Mouse (Mus musculus): ENCODE results near the gene Wdr54.

Gene Wdr54

DNA sequence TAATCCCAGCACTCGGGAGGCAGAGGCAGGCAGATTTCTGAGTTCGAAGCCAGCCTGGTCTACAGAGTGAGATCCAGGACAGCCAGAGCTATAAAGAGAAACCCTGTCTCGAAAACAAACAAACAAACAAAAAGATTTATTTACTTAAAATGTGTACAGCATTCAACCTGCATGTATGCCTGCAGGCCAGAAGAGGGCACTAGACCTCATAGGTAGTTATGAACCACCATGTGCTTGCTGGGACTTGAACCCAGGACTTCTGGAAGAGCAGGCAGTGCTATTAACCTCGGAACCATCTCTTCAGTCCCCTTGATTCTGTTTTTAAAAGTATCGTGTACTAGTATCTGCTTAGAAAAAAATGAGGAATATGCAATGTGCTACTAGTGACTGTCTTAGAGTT is 28.8 kb downstream of the Wdr54 start:
- DNase-seq (ENCODE audit: low spot score): no peak

DNA sequence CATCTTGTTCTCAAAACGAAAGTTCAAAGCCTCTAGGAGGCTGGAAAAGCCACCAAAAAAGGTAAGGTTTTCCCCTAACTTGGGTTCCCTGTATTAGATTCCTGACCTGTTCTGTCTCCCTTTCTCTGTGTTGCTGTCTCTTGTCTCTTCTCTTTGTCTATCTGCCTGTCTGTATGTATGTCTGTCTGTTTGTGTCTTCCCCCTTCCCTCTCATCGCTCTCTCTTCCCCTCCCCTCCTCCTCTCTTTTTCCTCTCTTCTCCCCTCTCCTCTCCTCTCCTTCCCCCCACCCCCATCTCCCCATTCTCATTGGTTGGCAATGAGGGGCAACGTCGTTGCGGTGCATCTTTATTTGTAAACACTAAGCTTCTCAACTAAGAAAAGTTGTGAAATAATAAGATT is 30.9 kb downstream of the Wdr54 start, which contains the start of gene Ino80b:
TSS of gene Ino80b (minus strand) at position 101 of the 400 bp plus-strand sequence.
- no peak for DNase-seq (ENCODE audit: low spot score)

DNA sequence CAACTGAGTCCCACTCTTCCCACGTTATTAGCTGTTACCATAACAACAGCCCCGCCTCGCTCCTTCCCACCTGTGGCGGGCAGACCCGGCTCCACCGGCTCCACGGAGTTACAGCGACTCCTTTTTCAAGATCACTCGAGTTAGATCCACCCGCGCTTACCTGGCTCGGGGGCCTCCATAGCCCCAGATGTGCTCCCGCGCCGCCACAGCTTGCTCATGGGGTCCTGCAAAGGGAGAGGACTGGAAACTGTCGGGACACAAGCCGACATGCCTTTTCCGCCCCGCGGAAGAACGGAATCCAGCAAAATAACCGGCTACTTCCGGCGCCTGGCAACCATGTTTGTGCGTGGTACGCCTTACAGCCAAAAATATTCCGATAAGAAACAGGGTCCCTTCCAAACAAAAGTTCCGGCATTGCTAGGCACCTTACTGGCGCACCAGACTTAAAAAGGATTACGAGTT is 31.3 kb downstream of the Wdr54 start:
- peak; percentile 87 for DNase-seq (ENCODE audit: low spot score)

DNA sequence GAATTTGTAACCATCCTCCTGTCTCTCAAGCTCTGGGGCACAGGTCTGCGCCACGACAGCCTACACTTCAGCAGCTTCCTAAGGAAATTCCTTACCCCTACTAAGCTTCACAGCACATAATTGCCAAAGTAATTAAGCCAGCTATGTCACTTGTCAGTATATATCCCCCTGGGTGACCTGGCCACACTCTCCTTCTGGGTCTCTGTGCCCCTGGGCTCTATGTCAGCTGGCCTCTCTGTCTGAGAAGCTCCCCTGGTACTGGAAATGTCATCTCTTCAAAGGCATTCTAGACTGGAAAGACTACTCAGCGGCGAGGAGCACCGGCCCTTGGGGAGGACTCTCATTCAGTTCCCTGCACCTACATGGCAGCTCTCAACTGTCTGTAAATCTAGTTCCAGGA is 33.2 kb downstream of the Wdr54 start:
- no peak for DNase-seq (ENCODE audit: low spot score)

DNA sequence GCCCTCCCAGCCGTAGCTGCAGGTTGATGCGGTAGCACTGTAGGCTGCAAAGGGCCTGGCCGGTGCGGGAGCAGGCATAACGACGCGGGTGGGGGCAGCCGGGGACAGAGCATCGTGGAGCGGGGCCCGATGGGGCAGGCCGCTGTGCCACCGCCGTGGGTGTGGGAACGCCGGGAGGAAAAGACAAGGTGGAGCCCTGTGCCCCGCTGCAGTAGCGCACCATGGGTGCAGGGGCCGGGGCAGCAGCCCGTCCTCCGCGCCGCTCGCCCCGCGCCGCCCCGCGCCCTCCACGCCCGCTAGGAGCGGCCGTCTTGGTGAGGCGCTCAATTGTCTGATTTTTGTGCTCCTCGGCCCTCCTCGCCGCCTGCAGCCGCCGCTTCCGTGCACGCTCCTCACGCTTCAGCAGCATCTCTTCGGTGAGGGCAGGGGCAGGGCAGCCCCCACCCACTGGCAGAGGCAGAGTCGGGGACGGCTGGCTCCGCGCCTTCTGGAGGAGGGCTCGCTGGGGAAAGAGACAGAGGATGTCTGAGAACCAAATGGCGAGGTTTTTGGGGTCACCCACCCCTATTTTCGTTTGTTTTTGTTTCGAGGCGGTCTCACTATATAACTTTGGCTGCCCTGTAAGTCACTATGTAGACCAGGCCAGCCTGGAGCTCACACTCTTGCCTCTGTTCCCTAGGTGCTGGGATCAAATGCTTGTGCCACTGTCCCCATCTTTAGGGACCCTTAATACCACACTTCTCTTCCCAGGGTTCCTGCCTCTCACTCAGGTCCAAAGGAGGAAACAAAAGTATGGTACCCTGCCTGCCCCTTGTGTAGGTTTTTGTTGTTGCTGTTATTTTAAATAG is 34.1 kb downstream of the Wdr54 start:
- DNase-seq (ENCODE audit: low spot score): peak; percentile 72

DNA sequence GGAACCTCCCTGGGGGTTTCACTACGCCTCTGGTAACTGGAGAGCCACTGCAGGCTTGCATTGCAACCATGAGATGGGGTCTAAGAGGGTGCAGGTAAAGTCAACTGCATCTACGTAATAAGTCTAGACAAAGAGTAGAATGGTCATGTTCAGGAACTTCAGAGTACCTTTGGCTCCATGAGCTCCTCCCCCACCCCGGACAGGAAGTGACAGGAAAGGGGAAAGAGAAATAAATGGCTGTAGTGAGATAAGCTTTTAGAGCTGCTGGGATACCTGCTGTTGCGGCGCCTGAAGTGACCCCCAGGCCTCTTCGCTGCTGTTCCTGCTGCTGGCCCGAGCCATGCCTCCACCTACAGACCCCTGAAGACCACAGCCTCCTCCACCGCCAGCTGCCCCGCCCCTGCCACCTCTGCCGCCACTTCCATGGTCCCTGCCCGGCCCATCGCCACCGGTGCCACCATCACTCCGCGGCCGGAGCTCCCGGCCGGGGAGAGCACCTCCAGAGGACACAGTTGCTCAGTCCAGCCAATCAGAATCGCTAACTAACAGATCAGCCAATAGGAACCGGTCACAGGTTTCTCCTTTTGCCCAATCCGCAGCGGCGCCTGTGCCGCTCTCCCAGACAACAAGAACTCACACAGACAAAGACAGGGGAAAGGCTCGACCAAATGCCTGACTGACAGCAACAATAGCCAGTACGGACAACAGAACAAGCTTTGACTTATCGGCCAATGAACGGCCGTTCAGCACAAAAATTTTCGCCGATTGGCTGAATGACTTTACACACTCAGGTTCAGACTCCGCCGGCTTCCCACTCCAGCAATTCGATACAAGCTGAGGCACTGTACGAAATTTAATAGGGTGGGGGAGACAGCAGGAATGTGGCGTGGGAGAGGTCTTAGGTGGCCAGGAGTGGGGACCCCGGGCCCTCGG is 35.0 kb downstream of the Wdr54 start, which contains the start of gene Wbp1:
TSS of gene Wbp1 (minus strand) at position 630 of the 933 bp plus-strand sequence.
- DNase-seq (ENCODE audit: low spot score): peak; percentile 87

DNA sequence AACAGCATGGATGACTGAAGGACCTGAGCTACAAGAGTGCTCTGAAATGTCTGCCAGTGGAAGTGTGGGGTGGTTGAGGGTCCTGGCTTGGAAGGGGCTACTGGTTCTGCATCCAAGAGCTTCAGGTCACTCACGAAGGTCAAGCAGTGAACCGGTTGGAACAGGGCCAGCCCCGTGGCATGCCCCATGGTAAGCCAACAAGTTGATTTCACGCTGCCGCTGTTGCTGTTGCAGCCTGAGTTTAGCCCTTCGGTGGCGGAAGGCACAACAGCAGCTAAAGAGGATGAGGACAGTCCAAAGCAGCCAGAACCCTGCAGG is 36.5 kb downstream of the Wdr54 start:
- DNase-seq (ENCODE audit: low spot score): no peak

DNA sequence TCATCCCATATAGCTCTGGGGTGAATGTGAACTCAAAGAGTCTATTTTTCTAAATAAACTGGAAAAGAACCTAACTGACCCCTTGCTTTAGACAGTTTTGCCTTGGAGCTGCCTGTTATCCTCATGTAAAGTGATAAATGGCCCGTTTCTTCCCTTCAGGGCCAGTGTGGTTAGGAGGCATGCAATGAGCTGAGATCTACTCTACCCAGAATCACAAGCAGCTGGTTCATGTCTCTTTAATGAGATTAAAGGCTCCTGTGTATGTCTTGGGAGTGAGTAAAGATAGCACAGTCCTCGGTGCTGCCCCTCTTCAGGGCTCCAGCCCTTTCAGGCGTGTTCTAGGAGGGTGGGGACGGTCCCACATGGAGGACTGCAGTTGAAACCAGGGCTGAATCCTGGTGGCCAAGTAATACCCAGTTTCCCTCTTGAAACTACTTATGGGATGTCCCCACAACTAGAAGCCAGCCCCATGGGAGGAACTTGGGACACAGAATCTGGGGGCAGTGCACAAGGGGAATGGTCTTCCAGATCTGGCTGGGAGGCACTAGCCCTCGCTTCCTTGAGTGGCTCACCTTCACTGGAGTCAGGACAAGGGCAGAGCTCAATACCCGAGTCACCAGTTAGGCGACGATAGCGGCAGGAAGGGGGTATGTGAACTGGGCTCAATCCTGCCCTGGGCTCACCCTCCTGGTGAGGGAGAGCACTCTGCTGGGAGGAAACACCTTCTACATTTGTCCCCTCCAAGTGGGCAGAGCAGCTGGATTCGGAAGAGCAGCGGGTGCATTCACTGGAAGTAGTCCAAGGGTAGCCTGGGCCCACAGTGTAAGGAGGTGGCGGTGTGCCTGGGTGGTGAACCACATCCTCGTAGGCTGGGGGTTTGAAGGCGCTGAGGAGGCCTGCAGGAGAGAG is 37.1 kb downstream of the Wdr54 start:
- DNase-seq (ENCODE audit: low spot score): no peak

DNA sequence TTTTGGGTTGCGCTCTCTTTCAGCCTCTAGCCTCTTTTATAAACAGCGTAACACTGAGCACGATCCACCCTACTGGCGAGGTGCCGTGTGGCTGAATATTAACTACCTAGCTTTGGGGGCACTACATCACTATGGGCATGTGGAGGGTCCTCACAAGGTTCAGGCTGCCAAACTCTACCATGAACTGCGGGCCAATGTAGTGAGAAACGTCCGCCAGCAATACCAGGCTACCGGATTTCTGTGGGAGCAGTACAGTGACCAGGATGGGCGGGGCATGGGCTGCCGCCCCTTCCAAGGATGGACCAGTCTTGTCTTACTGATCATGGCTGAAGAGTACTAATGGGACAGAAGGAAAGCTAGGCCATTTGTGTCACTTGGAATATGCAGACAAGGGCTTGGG is 37.8 kb downstream of the Wdr54 start:
- no peak for DNase-seq (ENCODE audit: low spot score)

DNA sequence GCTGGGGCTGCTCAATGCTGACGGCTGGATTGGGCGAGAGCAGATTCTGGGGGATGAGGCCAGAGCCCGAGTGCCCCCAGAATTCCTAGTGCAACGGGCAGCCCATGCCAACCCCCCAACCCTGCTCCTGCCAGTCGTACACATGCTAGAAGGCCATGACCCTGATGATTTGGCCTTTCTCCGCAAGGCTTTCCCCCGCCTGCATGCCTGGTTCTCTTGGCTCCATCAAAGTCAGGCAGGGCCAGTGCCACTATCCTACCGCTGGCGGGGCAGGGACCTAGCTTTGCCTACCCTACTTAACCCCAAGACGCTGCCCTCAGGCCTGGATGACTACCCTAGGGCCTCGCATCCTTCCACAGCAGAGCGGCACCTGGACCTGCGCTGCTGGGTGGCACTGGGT is 38.6 kb downstream of the Wdr54 start:
- no peak for DNase-seq (ENCODE audit: low spot score)

DNA sequence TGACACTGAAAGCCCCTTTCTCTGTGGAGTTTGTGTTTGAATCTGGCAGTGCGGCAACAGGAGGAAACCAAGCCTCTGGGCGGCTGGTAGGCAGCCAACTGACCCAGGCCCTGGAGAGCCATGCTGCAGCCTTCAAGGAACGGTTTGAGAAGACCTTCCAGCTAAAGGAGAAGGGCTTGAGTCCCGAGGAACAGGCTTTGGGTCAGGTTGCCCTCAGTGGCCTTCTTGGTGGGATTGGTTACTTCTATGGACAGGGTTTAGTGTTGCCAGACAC is 39.1 kb downstream of the Wdr54 start:
- DNase-seq (ENCODE audit: low spot score): no peak

DNA sequence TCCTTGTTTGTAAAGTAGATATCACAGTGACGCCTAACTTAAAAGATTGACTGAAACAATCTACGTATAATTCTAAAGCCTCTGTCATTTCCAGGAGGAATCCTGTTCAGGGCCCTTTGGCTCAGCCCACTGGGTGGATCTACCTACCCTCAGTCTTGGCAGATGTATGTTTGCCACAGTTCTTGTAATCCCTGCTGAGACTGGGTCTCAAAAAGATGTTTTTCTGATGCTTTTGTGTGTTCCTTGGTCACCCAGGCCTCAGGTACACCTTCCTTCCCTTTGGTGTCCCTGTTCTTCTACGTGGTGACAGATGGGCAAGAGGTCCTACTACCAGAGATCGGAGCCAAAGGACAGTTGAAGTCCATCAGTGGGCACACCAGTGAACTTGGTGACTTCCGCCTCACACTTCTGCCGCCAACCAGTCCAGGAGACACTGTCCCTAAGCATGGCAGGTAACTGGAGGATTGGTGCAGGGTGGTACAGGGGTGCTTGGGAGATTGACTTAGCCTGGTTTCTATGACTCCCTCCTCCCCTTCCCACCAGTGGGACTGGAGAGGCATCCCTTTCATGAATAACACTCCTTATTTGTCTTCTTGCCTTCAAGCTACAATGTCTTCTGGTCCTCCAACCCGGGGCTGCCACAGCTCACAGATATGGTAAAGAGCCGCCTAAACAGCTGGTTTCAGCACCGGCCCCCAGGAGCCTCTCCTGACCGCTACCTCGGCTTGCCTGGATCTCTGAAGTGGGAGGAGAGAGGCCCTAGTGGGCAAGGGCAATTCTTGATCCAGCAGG is 39.6 kb downstream of the Wdr54 start:
- no peak for DNase-seq (ENCODE audit: low spot score)

DNA sequence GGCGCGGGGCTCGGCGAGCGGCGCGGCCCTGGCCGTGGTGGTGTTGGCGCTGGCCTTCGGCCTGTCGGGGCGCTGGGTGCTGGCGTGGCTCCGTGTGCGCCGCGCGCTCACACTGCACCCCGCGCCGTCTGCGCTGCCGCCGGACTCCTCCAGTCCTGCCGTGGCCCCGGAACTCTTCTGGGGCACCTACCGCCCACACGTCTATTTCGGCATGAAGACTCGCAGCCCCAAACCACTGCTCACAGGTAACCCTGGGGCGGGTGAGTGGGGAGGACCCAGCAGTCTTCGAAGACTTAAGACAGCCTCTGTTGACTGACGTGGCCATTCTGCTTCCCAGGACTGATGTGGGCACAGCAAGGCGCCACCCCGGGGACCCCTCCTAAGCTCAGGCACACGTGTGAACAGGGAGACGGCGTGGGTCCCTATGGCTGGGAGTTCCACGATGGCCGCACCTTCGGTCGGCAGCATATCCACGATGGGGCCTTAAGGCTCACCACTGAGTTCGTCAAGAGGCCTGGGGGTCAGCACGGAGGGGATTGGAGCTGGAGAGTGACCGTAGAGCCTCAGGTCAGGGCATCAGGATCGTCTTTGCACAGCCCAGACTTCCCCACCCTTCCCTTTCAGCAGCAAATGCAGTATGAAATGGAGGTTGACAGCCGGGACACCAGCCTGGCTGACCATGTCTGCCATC is 40.4 kb downstream of the Wdr54 start:
- DNase-seq (ENCODE audit: low spot score): no peak

DNA sequence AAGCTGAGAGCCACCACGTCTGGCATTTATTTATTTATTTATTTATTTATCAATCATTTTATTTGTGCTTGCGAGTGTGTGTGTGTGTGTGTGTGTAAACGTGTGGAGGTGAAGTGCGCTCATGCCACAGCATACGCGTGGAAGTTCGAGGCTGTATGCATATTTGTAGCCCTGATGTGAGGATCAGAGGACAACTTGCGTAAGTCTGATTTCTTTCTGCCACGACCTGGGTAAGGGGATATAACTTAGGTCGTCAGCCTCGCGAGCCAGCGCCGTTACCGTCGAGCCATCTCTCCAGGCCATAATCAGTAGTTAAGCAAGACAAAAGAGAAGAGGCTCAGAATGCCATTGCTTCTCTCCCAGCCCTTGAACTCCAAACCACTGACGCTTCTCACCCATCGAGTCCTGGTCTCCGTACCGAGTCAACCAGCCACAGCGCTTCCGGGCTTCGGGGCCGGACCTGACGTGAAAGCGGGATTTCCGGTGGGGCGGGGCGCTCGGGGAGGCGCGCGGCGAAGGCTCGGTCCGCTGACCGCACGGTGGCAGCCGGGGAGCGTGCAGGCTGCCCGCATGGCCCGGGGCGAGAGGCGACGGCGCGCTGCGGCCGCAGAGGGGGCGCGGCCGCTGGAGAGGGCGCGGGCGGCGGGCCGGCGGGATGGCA is 41.1 kb downstream of the Wdr54 start, which contains the start of gene Mogs:
TSS of gene Mogs (plus strand) at position 486 of the 661 bp plus-strand sequence.
- peak; percentile 96 for DNase-seq (ENCODE audit: low spot score)

DNA sequence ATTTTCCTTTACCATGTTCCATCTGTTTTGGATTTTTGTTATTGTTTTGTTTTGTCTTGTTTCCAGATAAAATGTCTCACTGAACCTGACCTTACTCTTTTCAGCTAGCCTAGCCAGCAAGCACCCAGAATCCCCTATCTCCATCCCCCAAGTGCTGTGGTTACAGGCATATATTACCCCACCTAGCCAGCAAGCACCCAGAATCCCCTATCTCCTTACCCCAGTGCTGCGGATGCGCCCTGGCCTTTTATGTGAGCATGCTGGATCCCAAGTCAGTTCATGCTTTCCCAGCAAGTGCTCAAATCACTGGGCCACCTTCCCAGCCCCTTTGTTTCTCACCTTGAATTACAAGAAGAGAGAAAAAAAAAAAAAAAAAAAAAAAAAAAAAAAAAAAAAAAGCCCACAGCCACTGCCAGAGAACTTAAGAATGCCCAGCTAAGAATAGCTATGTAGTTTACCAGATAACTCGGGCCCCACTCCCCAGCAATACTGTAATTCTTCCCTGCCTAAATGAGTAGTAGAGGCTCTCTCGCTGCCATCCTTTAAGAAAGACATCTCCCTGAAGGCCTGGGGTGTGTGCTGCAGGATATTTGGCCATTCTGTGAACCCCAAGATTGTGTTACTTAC is 44.6 kb downstream of the Wdr54 start:
- DNase-seq (ENCODE audit: low spot score): no peak

DNA sequence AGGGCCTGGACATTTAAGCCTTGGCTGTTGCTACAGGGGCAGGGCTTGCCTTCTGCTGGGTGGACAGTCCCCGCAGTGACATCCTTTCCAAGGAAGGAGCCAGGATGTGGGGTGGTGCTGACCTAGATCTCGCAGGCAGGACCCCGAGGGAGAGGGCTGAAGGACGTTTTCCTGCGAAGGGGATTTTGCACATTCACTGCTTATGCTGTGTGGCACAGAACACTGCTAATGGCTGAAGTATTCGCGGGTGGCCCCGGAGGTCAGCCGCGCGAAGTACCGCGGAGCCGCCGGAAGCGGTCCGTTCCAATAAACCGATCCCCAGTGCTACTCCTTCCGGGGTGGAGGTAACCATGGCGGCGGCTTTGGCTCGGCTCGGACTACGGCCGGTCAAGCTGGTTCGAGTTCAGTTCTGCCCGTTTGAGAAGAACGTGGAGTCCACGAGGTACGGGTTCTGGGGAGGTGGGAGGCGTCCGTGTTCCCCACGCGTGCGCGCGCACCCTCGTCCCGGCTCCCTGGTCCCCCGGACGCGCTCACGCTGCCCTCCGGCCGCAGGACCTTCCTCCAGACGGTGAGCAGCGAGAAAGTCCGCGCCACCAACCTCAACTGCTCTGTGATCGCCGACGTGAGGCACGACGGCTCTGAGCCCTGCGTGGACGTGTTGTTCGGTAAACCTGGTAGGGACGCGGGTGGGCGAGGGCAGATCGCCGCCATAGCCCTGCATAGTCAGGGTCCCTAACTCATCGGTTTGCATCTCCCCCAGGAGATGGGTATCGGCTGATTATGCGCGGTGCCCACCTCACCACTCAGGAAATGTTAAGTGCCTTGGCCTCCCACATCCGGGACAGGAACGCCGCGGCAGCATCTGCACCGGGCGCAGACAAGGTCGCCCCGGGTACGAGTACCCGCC is 47.2 kb downstream of the Wdr54 start, which contains the start of gene Mrpl53:
TSS of gene Mrpl53 (plus strand) at position 279 of the 907 bp plus-strand sequence.
- peak; percentile 87 for DNase-seq (ENCODE audit: low spot score)

DNA sequence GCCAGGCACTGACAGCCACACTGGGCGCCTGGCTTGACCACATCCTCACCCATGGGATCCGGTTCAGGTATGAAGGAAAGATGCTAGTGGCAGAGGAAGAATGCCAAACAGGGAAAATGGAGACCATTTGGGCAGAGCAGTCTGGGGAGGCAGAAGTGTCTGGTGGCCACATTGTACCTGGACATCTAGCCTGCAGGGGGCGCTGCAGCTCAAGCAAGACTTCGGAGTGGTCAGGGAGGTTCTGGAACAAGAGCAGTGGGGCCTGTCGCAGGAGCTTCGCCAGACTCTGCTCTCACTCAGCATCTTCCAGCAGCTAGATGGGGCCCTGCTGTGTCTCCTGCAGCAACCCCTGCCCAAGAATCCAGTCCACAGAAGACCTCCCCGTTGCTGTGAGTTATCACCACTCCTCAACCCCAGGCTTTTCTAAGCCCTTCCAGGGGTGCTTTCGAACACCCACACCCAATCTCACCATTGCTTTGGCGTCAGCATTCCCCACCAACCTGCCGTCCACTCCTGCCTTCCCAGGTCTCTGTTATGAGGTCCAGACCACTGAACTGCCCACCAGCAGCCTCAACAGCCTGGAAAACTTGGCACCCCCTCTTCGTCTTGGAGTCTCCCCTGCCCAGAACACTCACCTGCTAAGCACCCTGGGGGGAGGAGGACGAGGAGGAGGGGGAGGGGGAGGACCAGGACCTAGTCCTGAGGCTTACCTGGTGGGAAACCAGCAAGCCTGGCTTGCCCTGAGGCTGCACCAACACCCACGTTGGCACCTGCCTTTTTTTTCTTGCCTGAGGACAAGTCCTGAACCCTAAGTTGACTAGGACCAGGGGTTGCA is 48.4 kb downstream of the Wdr54 start:
- DNase-seq (ENCODE audit: low spot score): peak; percentile 89
